Mouse (Mus musculus): ENCODE data around the gene Cox10. TPM values are rescaled to one million over a fixed set of nuclear protein-coding genes. Genes with fewer than 3 reads are reported as not detected.

The Cox10 gene
- total RNA-seq, 4 experiments from 2014 or later: 35.4 to 43.7 (median 36.7) TPM

GRCm38 (mm10) chr11:64000200-64000794 lies 79.0 kb downstream of the Cox10 start:
- DNase-seq (ENCODE audit: low spot score in 2 of 2): no peak

DNA sequence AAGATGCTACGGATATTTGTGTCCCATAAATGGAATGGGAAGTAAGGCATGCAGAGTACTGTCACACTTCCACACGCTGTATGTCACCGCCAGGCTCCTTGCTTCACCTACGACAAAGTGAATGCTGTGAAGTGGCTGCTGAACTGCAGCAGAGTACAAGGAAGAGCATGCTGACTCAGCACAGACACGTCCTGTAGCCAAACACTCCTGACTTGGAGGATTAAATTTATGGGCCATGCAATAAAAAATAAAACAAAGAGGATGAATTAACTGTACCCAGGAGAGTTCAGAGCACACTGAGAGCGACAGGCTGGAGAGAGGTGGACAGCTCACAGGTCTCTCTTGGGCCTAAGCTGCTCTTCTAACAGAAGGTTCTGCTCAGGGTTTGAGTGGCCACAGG lies 79.8 kb downstream of the Cox10 start:
- no peak for DNase-seq (ENCODE audit: low spot score in 2 of 2)

DNA sequence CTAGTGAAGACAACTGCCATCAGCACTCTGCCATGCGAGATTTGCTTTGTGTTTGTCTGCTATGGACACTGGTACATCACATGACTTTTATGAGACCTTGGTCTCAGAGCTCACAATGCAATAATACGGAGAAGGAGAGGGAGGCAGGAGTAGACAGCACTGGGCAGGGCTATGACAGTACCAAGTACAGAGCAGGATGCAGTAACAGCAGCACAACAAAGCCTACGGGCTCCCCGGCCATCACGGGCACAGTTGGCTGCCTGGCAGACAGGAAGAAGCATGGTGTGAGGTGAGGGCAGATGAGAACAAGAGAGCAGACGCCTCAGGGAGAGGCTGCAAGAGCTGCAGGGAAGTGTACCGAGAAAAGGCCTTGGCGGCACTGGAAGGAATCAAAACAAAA lies 87.3 kb downstream of the Cox10 start:
- DNase-seq (ENCODE audit: low spot score in 2 of 2): no peak

DNA sequence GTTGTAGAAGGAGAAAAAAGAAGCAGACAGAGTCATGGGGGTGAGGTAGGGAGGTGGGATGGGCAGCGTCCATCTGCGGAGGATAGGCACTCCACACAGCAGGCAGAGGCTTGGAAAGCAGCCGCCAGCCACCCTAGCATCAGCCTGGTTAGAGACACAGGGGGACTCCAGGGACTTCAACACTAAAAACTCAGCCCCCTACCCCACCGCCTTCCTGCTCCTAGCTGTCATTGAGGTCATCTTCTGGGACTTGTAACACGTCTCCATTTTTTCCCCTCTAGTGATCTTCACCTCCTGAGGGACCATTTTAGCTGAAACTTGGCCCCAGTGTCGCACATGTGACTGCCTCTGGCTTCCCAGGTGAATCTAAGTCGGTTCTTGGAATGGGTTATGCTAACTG lies 88.5 kb downstream of the Cox10 start:
- no peak for DNase-seq (ENCODE audit: low spot score in 2 of 2)

DNA sequence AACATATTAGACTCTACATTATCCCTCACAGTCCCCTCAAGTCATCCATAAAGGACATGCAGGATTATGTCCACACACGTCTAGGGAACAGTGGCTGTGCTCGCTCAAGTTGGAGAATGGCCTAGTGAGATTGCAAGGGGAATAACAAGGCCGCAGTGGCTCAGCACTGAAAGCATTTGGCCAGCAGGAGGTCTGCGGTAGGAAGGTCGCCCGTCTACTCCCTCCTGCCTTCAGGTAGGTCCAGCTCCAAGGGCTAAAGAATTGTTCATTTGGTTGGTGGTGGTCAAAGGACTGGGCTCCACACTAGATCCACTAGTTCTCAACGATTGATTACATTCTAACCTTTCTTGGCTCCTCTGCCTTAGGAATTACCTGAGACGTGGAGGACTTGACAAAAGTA lies 89.0 kb downstream of the Cox10 start:
- no peak for DNase-seq (ENCODE audit: low spot score in 2 of 2)

- DNase-seq (ENCODE audit: low spot score in 2 of 2): no peak
These were observed 90.0 kb downstream of the Cox10 start for GRCm38 (mm10) chr11:63988991-63989860.

- no peak for DNase-seq (ENCODE audit: low spot score in 2 of 2)
These were observed 91.1 kb downstream of the Cox10 start for GRCm38 (mm10) chr11:63988031-63988665.

DNA sequence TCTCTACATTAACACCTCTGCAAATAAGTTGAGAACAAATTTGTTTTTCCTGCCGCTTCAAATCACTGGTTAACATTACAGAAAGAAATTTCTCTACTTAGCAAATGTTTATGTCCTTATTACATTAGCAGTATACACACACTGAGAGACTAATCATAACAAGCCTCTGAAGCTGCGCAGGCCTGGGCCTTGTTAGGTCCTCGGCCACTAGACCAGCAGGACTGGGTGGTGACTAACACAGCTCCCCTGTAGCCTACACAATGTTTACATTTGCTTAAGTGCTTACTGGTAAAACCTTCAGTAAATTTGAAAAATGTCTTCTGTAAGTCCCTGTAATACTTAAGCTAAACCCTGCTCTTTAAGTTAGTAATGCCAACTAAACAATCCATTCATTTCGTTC lies 92.6 kb downstream of the Cox10 start:
- DNase-seq (ENCODE audit: low spot score in 2 of 2): no peak

GRCm38 (mm10) chr11:63985481-63985880 lies 93.8 kb downstream of the Cox10 start:
- no peak for DNase-seq (ENCODE audit: low spot score in 2 of 2)

- no peak for DNase-seq (ENCODE audit: low spot score in 2 of 2)
These were observed 94.6 kb downstream of the Cox10 start for GRCm38 (mm10) chr11:63984622-63985168.

GRCm38 (mm10) chr11:63977741-63978140 lies 101.5 kb downstream of the Cox10 start:
- no peak for DNase-seq (ENCODE audit: low spot score in 2 of 2)

- no peak for DNase-seq (ENCODE audit: low spot score in 2 of 2)
These were observed 102.5 kb downstream of the Cox10 start for GRCm38 (mm10) chr11:63976775-63977174.

DNA sequence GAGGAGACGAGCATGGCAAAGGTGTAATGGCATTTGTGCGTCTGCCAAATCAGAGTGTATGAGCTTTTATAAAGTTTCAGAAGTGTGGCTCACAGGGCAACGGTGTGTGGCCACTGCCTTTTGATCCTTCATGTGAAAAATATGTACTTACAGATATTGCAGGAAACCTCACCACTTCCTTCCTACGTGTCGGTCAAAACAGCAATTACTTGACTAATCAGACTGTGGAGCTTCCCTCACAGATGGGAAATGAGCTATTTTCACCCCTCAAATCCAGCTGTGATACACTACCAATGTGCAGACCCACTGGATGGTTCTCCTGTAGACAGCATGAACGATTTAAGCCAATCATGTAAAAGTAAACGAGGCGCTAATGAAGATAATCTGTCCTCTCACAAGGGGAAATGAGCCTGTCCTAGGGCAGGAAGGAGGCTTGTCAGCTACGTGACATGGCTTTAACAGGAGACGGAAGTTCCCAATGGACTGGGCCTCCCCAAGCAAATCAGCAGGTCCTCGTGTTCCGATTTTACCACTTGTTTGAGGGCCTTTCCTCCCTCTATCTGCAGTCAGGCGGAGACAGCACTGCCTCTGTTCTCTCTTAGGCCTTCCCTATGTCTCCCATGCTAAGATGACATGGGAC lies 103.9 kb downstream of the Cox10 start:
- DNase-seq (ENCODE audit: low spot score in 2 of 2): no peak

DNA sequence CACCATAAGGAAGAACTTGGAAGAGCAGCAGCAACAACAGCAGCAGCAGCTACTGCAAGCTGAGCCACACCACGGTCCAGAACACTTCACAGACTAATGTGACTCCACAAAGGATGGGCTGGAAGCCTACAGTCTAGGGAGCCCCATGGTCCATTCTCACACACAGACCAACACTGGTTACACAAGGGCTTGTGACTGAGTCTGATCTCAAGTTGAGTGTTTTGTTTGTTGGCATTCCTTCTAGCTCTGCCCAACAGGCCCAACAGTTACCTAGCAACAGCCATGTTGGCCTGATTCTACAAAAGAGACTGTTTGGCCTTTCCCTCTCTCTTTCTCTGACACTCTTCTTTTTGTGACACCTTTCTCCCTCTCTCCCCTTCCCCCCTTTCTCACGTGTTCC lies 105.3 kb downstream of the Cox10 start:
- no peak for DNase-seq (ENCODE audit: low spot score in 2 of 2)

DNA sequence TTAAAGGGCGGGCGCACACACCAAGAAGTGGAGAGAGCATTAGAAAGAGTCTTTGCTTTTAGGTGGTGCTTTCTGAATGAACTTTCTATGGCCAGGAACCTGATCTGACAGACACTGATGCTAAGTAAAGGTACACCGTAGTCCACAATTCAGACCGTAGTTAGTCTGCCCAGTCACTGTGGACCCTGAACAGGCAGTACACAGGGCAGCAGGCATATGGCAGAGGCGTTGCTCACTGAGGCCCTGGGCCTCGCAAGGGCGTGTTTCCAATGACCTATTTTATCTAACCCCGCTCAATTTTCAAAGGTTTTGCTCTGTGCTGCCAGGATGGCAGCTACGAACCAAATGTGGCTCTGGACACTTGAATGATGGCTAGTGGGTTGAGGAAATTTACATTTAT lies 107.8 kb downstream of the Cox10 start:
- no peak for DNase-seq (ENCODE audit: low spot score in 2 of 2)

GRCm38 (mm10) chr11:63970818-63971217 lies 108.5 kb downstream of the Cox10 start:
- DNase-seq (ENCODE audit: low spot score in 2 of 2): no peak

DNA sequence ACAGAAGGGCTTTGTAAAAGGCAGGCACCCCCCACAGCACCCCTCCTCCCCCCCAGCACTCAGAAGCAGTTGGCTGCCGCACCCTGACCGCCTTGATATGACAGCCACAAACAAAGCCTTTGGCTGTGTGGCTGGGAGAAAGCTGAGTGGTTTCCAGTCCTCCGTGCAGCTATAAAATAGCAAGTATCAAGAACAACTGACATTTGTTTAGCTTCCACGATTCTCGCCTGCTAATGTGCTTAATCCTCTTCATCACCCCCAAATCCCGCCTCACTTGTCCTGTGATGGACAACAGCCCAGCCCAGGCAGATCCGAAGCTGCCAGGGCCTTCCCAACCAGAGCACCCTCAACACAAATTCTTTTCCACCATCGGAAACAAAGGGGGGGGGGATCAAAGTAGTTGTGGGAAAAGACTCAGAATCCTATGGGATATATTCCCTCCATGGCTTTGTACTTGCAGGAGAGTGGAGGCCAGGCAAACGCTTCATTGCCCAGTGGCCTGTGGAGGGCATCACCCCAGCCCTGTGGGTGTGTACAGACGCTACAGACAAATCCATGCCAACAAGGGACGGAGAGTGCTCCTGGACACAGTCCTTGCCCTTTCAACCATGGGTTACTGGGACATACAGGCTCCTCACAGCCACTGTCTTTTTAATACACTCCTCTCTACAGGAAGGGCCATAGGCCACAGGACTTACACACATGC lies 109.9 kb downstream of the Cox10 start:
- DNase-seq (ENCODE audit: low spot score in 2 of 2): no peak

- DNase-seq (ENCODE audit: low spot score in 2 of 2): no peak
These were observed 110.8 kb downstream of the Cox10 start for GRCm38 (mm10) chr11:63968388-63969035.

DNA sequence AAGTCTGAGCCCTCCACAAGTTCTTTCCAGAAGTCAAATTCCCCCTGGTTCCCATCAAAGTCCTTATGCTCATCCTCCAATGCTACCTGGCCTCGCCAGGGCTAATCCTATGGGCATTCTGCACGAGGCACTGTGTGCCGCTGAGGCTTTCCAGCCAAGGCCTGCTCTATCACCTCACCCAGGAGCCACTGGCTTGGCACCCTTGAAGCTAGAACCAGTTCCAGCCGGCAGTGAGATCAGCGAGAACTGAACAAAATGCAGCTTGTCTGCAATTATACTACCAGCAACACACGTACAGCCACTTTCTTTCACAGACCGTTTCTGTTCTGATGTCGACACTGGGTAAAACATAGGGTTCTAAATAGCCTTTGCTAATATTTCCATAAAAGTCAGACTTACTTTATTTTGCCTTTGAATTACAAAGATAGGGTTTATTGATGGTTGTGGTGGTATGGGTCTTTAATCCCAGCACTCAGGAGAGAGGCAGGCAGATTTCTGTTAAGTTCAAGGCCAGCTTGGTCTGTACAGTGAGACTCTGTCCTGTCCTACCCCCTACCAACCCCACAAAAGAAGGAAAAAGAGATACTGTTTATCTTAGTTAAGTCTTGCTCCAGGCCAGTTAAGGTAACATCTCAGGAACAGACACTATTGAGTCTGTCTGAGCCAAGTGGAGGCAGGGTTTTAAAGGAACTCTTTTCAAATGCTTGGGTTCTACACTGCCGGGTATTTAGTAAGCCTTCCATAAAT lies 111.5 kb downstream of the Cox10 start:
- no peak for DNase-seq (ENCODE audit: low spot score in 2 of 2)

- DNase-seq (ENCODE audit: low spot score in 2 of 2): no peak
These were observed 113.8 kb downstream of the Cox10 start for GRCm38 (mm10) chr11:63965437-63965836.

All from gastrocnemius, adult 8-10 months (tissue).